Mouse (Mus musculus) gastrocnemius, adult 8-10 months (tissue): ENCODE results near the gene Celf5. TPM values are rescaled to one million over a fixed set of nuclear protein-coding genes. Genes with fewer than 3 reads are reported as not detected.

Source experiments
- DNase-seq, 2 experiments: peaks; one replicate each; pipeline ENCODE4 v3.0.0; 2022; ENCODE audit warnings: low spot score in 2 of 2
- microRNA-seq: library from miRNA; unstranded; fragments of <30 nt; microRNA quantifications from one replicate; pipeline ENCODE4 v1.2.0, GENCODE M21; 2022
- total RNA-seq, 4 experiments: library from RNA; stranded (reverse); gene quantifications; 2 replicates each; pipeline ENCODE4 v1.2.4; 2022

Gene Celf5
- total RNA-seq, 4 experiments from 2014 or later = 0.05 to 0.31 TPM; not detected in 2

GRCm38 (mm10) chr10:81417227-81418215 is 65.0 kb downstream of the Celf5 start:
- peak; percentile 6 to 18 for DNase-seq

GRCm38 (mm10) chr10:81416581-81417226 is 65.8 kb downstream of the Celf5 start:
- DNase-seq = peak; percentile 91 to 95

- peak; percentile 71 to 87 for DNase-seq
Measured at GRCm38 (mm10) chr10:81415549-81416310, 66.8 kb downstream of the Celf5 start.

GRCm38 (mm10) chr10:81415146-81415545 is 67.4 kb downstream of the Celf5 start:
- peak in 1 of 2 experiments; percentile 14 for DNase-seq

GRCm38 (mm10) chr10:81414682-81415081 is 67.8 kb downstream of the Celf5 start:
- peak in 1 of 2 experiments; percentile 58 for DNase-seq

GRCm38 (mm10) chr10:81413310-81414261 is 68.9 kb downstream of the Celf5 start:
- peak; percentile 89 to 95 for DNase-seq

- DNase-seq = no peak
Measured at GRCm38 (mm10) chr10:81412586-81413309, 69.8 kb downstream of the Celf5 start.

- DNase-seq = peak; percentile 94 to 96
Measured at GRCm38 (mm10) chr10:81411471-81412400, 70.8 kb downstream of the Celf5 start.

GRCm38 (mm10) chr10:81410981-81411380 is 71.5 kb downstream of the Celf5 start:
- DNase-seq = no peak

GRCm38 (mm10) chr10:81410350-81410749 is 72.2 kb downstream of the Celf5 start:
- DNase-seq = no peak

GRCm38 (mm10) chr10:81409330-81409729 is 73.2 kb downstream of the Celf5 start:
- DNase-seq = no peak

Small RNA genes lying within 50 kb of the gene (microRNA-seq; reads per million reads assigned to microRNA genes)
- gene Gm25595 (not detected), gene Mir1191b (3.3 reads per million)

Other genes starting within 250 kb of the Celf5 start
- 1 to 10 TPM; 1.8 to 2.7 (median 2.1) TPM for gene Zfr2, start 249.6 kb downstream of the Celf5 start, total RNA-seq
- gene Matk, start 229.8 kb downstream of the Celf5 start, total RNA-seq = under 1 TPM in 2 of 4 experiments, not detected in 2; 0.31 TPM
- 100 to 1,000 TPM in 3 of 4 experiments, 10 to 100 TPM in 1; 96.1 to 111 (median 102) TPM for gene Mrpl54, start 215.8 kb downstream of the Celf5 start, total RNA-seq
- gene Apba3, start 215.7 kb downstream of the Celf5 start, total RNA-seq = 100 to 1,000 TPM in 2 of 4 experiments, 10 to 100 TPM in 2; 94.6 to 106 (median 98.8) TPM
- gene Tjp3, start 191.1 kb downstream of the Celf5 start, total RNA-seq = not detected
- 10 to 100 TPM; 18.5 to 22.8 (median 21.9) TPM for gene Pip5k1c, start 189.7 kb downstream of the Celf5 start, total RNA-seq
- gene Cactin, start 161.6 kb downstream of the Celf5 start, total RNA-seq = 10 to 100 TPM in 1 of 4 experiments, 1 to 10 TPM in 3; 9.4 to 11.3 (median 9.8) TPM
- under 1 TPM; 0.12 to 0.36 (median 0.19) TPM for gene Tbxa2r, start 154.0 kb downstream of the Celf5 start, total RNA-seq
- 1 to 10 TPM in 1 of 4 experiments, under 1 TPM in 3; 0.46 to 1.2 (median 0.73) TPM for gene Gipc3, start 139.4 kb downstream of the Celf5 start, total RNA-seq
- gene Hmg20b, start 132.2 kb downstream of the Celf5 start, total RNA-seq = 10 to 100 TPM; 16.9 to 22.8 (median 21.1) TPM
- gene Mfsd12, start 125.2 kb downstream of the Celf5 start, total RNA-seq = 1 to 10 TPM; 1.7 to 3.1 (median 2.1) TPM
- under 1 TPM; 0.22 to 0.68 (median 0.60) TPM for gene 4930404N11Rik, start 116.9 kb downstream of the Celf5 start, total RNA-seq
- 10 to 100 TPM; 14.8 to 18.5 (median 16.6) TPM for gene Fzr1, start 104.2 kb downstream of the Celf5 start, total RNA-seq
- 10 to 100 TPM; 46.5 to 50.1 (median 47.4) TPM for gene Dohh, start 98.3 kb downstream of the Celf5 start, total RNA-seq
- gene Gm48551, start 98.2 kb downstream of the Celf5 start, total RNA-seq = 1 to 10 TPM in 2 of 4 experiments, under 1 TPM in 2; 0.59 to 1.8 (median 1.1) TPM
- 1 to 10 TPM in 2 of 4 experiments, under 1 TPM in 1, not detected in 1; 0.43 to 1.1 (median 1.1) TPM for gene Gm48552, start 93.7 kb downstream of the Celf5 start, total RNA-seq
- gene Smim24, start 89.7 kb downstream of the Celf5 start, total RNA-seq = not detected
- gene Nfic, start 27.1 kb downstream of the Celf5 start, total RNA-seq = 100 to 1,000 TPM; 223 to 267 (median 235) TPM
- gene Ncln, start 13.7 kb upstream of the Celf5 start, total RNA-seq = 10 to 100 TPM; 41.6 to 49.3 (median 43.1) TPM
- gene S1pr4, start 17.4 kb upstream of the Celf5 start, total RNA-seq = 1 to 10 TPM in 1 of 4 experiments, under 1 TPM in 3; 0.27 to 1.0 (median 0.59) TPM
- gene Gna15, start 41.5 kb upstream of the Celf5 start, total RNA-seq = under 1 TPM; 0.19 to 0.80 (median 0.24) TPM
- gene Gna11, start 62.5 kb upstream of the Celf5 start, total RNA-seq = 10 to 100 TPM; 26.2 to 30.7 (median 28.4) TPM
- 100 to 1,000 TPM; 851 to 988 (median 920) TPM for gene Aes, start 76.8 kb upstream of the Celf5 start, total RNA-seq
- gene Tle2, start 91.9 kb upstream of the Celf5 start, total RNA-seq = 1 to 10 TPM; 3.1 to 4.3 (median 4.0) TPM
- 1 to 10 TPM; 4.1 to 6.9 (median 5.3) TPM for gene Tle6, start 118.4 kb upstream of the Celf5 start, total RNA-seq
- gene BC025920, start 123.6 kb upstream of the Celf5 start, total RNA-seq = 1 to 10 TPM; 2.8 to 3.8 (median 3.0) TPM
- gene Sirt6, start 145.1 kb upstream of the Celf5 start, total RNA-seq = 1 to 10 TPM; 3.1 to 5.4 (median 4.8) TPM
- gene Ankrd24, start 145.8 kb upstream of the Celf5 start, total RNA-seq = 10 to 100 TPM in 1 of 4 experiments, 1 to 10 TPM in 3; 8.1 to 11.8 (median 9.1) TPM
- gene Gm10778, start 166.3 kb upstream of the Celf5 start, total RNA-seq = 1 to 10 TPM; 1.3 to 2.1 (median 1.5) TPM
- 1 to 10 TPM; 4.1 to 5.2 (median 4.8) TPM for gene Zfp433, start 222.1 kb upstream of the Celf5 start, total RNA-seq